Mouse (Mus musculus) hindbrain, embryonic 16.5 days (tissue): ENCODE results near the gene Zfp84. TPM values are rescaled to one million over a fixed set of nuclear protein-coding genes. Genes with fewer than 3 reads are reported as not detected.

ENCODE experiments used
- ATAC-seq: fragments of 200-750 bp; cut with Nextera tagmentation; 2 replicates; pipeline ENCODE4 v1.8.0; 2017; ENCODE audit warnings: moderate TSS enrichment, moderate library complexity
- H3K27ac ChIP-seq: fragments of 300-500 bp; sonication (generic); 2 replicates; pipeline ENCODE4 v1.5.1; 2014; ENCODE audit warnings: low read depth, mild to moderate bottlenecking, control low read depth, low read length, moderate library complexity
- H3K27me3 ChIP-seq: fragments of 300-500 bp; sonication (generic); replicated peaks from 2 replicates; pipeline ENCODE4 v1.6.1; 2014; ENCODE audit warnings: low read length; ENCODE audit not compliant: control insufficient read depth, insufficient read depth
- H3K36me3 ChIP-seq: fragments of 300-500 bp; sonication (generic); 2 replicates; pipeline ENCODE4 v1.6.1; 2014; ENCODE audit warnings: mild to moderate bottlenecking, low read length, moderate library complexity, mixed read lengths; ENCODE audit not compliant: control insufficient read depth, insufficient read depth
- H3K4me1 ChIP-seq: fragments of 300-500 bp; sonication (generic); 2 replicates; pipeline ENCODE4 v1.6.1; 2014; ENCODE audit warnings: low read depth, low read length; ENCODE audit not compliant: control insufficient read depth, insufficient read depth
- H3K4me2 ChIP-seq: fragments of 300-500 bp; sonication (generic); 2 replicates; pipeline ENCODE4 v1.6.1; 2014; ENCODE audit warnings: mild to moderate bottlenecking, low read length, control low read depth, moderate library complexity
- H3K4me3 ChIP-seq: fragments of 300-500 bp; sonication (generic); 2 replicates; pipeline ENCODE4 v1.5.1; 2014; ENCODE audit warnings: mild to moderate bottlenecking, low read length, control low read depth, moderate library complexity
- H3K9ac ChIP-seq: fragments of 300-500 bp; sonication (generic); 2 replicates; pipeline ENCODE4 v1.6.1; 2014; ENCODE audit warnings: low read depth, mild to moderate bottlenecking, control low read depth, low read length, moderate library complexity
- H3K9me3 ChIP-seq: fragments of 300-500 bp; sonication (generic); 2 replicates; pipeline ENCODE4 v1.6.1; 2014; ENCODE audit warnings: mild to moderate bottlenecking, low read length, moderate library complexity; ENCODE audit not compliant: control insufficient read depth
- WGBS: fragments of 180-500 bp; shearing (Covaris S2); extraction: QIAGEN DNeasy Blood & Tissue Kit; methylation state at CpG from one replicate; pipeline ENCODE4 v1.1.7; 2014; 5-methylcytosine and 5-hydroxymethylcytosine counted together
- polyA plus RNA-seq: library from polyadenylated mRNA; unstranded; fragments of >200 nt; fragmentation: Nextera tagmentation; extraction: Ambion mirVana; gene quantifications from 2 replicates; pipeline ENCODE4 v1.2.1, GENCODE M21; 2015

Zfp84 gene
- polyA plus RNA-seq, 1 experiment from 2014 or later = 12.3 TPM

DNA sequence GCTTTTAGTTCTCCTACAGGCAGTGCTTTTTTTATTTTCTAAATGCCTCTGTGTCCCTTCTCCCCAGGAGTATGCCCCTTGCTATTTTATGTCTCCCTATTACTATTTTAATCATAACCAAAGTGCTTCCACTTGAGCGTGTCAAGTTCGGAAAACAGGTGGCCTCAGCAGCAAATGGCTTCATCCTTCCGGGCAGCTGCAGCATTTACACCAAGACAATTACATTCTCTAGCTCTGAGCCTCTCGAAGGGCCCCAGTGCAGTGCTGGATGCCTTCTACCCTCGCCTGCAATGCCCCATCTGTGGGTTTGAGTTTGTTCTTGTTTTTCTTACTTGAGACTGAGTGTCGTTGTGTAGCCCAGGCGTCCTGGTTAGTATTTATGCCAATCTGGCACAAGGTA lies 5.2 kb downstream of the Zfp84 start:
- Histone ChIP-seq H3K27me3 (no peaks in the 10 kb centered on the region), H3K4me1 (peaks cover 8% of the 10 kb centered on the region), H3K9me3 (no peaks in the 10 kb centered on the region), H3K4me2 (no peak overlapping the region), H3K9ac (no peak overlapping the region), H3K4me3 (no peak overlapping the region), H3K36me3 (peaks cover 38% of the 10 kb centered on the region), H3K27ac (no peak overlapping the region)
- 90% methylated on average over 7 of the region's 7 CpGs for WGBS
- ATAC-seq = no peak

DNA sequence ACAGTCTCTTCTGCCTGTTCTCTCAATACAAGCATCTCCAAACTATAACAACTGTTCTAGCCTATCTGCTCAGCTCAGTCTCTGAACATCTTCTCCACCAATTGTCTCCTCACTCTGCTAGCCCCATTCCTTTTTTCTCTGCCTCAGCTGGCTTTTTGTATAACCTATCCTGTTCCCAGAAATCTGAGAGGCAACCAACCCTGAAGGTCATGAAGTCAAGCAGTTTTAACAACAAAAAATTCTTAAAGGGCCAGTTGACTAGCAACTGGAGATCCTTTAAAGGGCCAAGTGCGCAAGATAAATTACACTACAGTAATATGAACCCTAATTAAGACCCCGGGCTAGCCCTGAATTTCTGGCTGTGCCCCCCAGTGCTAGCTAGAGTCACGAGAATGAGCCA lies 6.0 kb downstream of the Zfp84 start:
- Histone ChIP-seq H3K4me1 (peaks cover 4% of the 10 kb centered on the region), H3K27me3 (no peaks in the 10 kb centered on the region), H3K9me3 (no peaks in the 10 kb centered on the region), H3K27ac (no peak overlapping the region), H3K36me3 (peaks cover 43% of the 10 kb centered on the region), H3K9ac (no peak overlapping the region), H3K4me3 (no peak overlapping the region), H3K4me2 (no peak overlapping the region)
- 80% methylated on average over 3 of the region's 3 CpGs for whole genome bisulfite sequencing
- ATAC-seq = no peak

DNA sequence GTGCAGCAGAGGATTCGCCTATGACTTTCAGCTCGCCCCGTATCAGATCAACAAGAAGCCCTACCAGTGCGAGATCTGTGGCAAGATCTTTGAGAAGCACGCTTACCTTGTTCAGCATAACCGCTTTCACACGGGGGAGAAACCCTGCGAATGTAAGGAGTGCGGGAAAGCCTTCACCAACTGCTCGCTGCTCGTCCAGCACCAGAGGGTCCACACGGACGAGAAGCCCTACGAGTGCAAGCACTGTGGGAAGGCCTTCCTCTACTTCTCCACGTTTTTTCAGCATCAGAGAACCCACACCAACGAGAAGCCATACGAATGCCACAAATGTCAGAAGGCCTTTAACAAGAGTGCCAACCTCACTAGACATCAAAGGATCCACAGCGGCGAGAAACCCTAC lies 8.2 kb downstream of the Zfp84 start:
- WGBS = 96% methylated on average over 19 of the region's 19 CpGs

DNA sequence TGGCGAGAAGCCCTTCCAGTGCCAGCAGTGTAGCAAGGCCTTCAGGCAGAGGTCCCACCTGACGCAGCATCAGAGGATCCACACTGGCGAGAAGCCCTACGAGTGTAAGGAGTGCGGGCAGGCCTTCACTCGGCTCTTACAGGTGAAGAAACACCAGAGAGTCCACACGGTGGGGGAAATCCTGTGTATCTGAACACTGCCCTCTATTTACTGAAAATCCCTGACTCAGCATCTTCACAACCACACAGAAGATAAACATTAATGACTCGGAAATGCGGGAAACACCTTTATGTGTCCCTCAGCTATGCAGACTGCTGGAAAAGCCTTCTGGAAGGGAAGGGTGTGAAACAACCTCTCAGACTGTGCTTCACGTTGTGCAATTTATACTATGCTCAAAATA lies 9.0 kb downstream of the Zfp84 start:
- 89% methylated on average over 10 of the region's 10 CpGs for WGBS
- ATAC-seq = no peak
- Histone ChIP-seq H3K9me3 (no peaks in the 10 kb centered on the region), H3K36me3 (peaks cover 47% of the 10 kb centered on the region), H3K4me3 (no peak overlapping the region), H3K4me2 (no peak overlapping the region), H3K27ac (no peak overlapping the region), H3K27me3 (no peaks in the 10 kb centered on the region), H3K4me1 (no peaks in the 10 kb centered on the region), H3K9ac (no peak overlapping the region)

More for the DNA sequence above, 8.2 kb downstream of the Zfp84 start:
- Histone ChIP-seq H3K27me3 (no peaks in the 10 kb centered on the region), H3K27ac (no peak overlapping the region), H3K36me3 (peaks cover 49% of the 10 kb centered on the region), H3K9me3 (no peaks in the 10 kb centered on the region), H3K4me3 (no peak overlapping the region), H3K9ac (no peak overlapping the region), H3K4me1 (no peaks in the 10 kb centered on the region), H3K4me2 (no peak overlapping the region)
- ATAC-seq = no peak

DNA sequence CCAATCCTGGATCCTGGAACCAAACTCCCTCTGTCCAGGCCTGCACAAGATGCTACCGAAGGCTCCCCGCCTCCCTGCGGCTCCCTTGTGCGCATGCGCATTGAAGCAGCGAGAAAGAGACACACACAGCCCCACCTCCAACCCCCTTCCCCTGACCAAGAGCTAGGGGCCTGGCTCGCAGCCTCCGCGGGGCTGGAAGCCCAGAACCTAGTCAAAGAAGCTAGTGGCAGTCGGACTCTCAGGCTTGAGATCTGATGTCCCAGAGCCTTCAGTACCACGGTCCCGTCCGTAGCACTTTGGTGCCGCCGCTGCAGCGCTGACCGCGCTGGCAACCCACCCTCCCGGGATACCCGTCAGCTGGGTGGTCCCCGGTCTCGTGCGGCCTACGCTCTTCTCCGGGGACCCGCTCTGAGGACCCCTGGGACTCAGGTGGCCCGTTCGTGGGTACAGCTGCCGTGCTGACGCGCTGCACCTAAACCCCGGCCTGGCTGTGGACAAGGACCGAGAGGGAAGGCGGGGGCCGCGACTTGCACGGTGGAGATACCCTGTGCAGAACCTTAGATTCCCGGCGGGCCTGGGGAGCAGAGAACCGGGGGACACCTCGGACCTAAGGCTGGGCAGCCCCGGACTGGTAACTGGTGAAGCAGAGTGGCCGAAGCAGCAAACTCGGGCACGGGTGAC lies 15.7 kb downstream of the Zfp84 start, which contains the start of gene Zfp30:
Gene Zfp30, plus strand, starts transcription at position 128 of the 681 bp plus-strand sequence.
- H3K4me1 ChIP-seq = peaks cover 21% of the 10 kb centered on the region
- peaks cover 6% of the 10 kb centered on the region for H3K36me3 ChIP-seq
- H3K27me3 ChIP-seq = no peaks in the 10 kb centered on the region
- peak within 1 kb of the TSS; percentile 94 for H3K9ac ChIP-seq
- H3K9me3 ChIP-seq = no peaks in the 10 kb centered on the region
- H3K4me3 ChIP-seq = peak within 1 kb of the TSS; percentile 87
- ATAC-seq = peak; percentile 99
- H3K27ac ChIP-seq = peak within 1 kb of the TSS; percentile 91
- peak within 1 kb of the TSS; percentile 61 for H3K4me2 ChIP-seq
- 0% methylated on average over 36 of the region's 45 CpGs for WGBS

DNA sequence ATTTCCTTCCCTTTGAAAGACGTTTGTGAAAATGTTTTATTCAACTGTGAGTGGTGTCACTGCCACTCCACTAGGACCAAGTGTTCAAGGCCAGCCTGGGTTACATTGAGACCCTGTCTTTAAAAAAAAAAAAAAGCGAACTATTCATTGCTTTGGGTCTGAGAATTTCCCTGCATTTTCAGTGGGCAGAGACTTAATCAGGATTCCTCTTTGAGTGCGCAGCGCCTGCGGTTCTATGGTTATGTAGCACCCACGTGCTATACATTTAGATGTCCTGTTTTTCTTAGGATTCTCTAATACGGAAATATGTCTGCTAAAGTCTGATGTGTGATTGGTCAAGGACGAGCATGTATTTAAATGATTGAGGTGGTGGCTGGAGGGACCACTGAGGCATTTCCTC lies 16.7 kb downstream of the Zfp84 start:
- H3K27ac ChIP-seq = no peak overlapping the region

DNA sequence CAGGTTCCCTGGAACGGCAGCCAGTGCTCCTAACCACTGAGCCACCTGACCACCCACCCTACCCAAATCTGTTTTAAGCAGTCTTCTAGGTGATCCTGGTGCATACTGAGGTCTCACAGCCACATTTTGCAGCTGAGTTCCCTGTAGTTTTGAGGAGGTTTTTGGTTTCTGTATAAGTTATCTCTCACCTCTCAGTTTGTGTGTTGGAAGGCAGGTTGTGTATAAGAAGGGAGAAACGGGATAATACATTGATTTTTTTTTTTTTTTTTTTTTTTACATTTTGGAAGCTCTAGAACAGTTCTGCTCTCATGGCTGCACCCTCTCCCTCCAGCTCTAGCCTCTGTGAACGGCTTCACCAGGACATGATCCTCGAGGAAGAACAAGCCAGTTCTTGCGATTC lies 17.5 kb downstream of the Zfp84 start:
- 71% methylated on average over 5 of the region's 5 CpGs for WGBS
- Histone ChIP-seq H3K4me2 (peak overlapping the region; percentile 61), H3K9me3 (no peaks in the 10 kb centered on the region), H3K4me1 (peaks cover 21% of the 10 kb centered on the region), H3K9ac (peak overlapping the region; percentile 59; the same call in 1 of the 2 replicates), H3K36me3 (peaks cover 15% of the 10 kb centered on the region), H3K27me3 (no peaks in the 10 kb centered on the region), H3K4me3 (peak overlapping the region; percentile 87), H3K27ac (no peak overlapping the region)
- ATAC-seq = no peak

More for the DNA sequence above, 16.7 kb downstream of the Zfp84 start:
- Histone ChIP-seq H3K4me1 (peaks cover 21% of the 10 kb centered on the region), H3K4me3 (peak overlapping the region; percentile 87), H3K27me3 (no peaks in the 10 kb centered on the region), H3K4me2 (peak overlapping the region; percentile 61), H3K9ac (peak overlapping the region; percentile 59), H3K36me3 (peaks cover 13% of the 10 kb centered on the region), H3K9me3 (no peaks in the 10 kb centered on the region)
- ATAC-seq = no peak
- WGBS = 41% methylated on average over 8 of the region's 8 CpGs

DNA sequence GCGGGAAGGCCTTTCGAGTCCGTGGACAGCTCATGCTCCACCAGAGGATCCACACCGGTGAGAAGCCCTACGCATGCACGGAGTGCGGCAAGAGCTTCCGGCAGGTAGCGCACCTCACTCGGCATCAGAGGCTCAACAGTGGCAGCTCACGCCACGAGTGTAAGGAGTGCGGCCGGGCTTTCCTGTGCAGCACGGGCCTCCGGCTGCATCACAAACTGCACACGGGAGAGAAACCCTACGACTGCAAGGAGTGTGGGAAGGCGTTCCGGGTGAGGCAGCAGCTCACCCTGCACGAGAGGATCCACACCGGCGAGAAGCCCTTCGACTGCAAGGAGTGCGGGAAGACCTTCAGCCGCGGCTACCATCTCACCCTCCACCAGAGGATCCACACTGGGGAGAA lies 24.6 kb downstream of the Zfp84 start:
- H3K4me1 ChIP-seq = no peaks in the 10 kb centered on the region
- no peak overlapping the region for H3K27ac ChIP-seq
- H3K36me3 ChIP-seq = peaks cover 51% of the 10 kb centered on the region
- no peaks in the 10 kb centered on the region for H3K27me3 ChIP-seq
- no peak for ATAC-seq
- H3K9me3 ChIP-seq = peaks cover 5% of the 10 kb centered on the region; the same call in 1 of the 2 replicates
- H3K4me3 ChIP-seq = no peak overlapping the region
- no peak overlapping the region for H3K9ac ChIP-seq
- 45% methylated on average over 27 of the region's 27 CpGs for WGBS
- no peak overlapping the region for H3K4me2 ChIP-seq

DNA sequence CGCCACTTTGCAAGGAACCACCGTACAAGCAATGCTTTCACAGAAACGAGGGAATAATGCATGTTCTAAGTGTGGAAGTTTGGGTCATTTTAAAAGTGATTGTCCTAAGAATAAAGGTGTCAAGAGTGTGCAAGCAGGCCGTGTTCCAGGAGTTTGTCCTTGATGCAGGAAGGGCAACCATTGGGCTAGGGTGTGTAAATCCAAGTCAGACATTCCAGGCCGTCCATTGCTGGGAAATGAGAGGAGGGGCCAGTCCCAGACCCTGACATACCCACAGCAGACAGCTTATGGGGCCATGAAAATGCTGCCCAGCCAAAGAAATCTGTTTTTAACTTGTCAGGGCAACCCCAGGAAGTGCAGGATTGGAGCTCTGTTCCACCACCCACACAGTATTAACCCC lies 38.7 kb downstream of the Zfp84 start:
- no peak overlapping the region for H3K4me2 ChIP-seq
- ATAC-seq = no peak
- peaks cover 4% of the 10 kb centered on the region; the same call in 1 of the 2 replicates for H3K9me3 ChIP-seq
- H3K27me3 ChIP-seq = no peaks in the 10 kb centered on the region
- 82% methylated on average over 5 of the region's 5 CpGs for WGBS
- no peak overlapping the region for H3K4me3 ChIP-seq
- no peak overlapping the region for H3K27ac ChIP-seq
- no peaks in the 10 kb centered on the region for H3K4me1 ChIP-seq
- no peak overlapping the region for H3K9ac ChIP-seq
- no peaks in the 10 kb centered on the region for H3K36me3 ChIP-seq
